Mouse (Mus musculus): ENCODE measurements around the gene Vegfb. TPM values are rescaled to one million over a fixed set of nuclear protein-coding genes. Genes with fewer than 3 reads are reported as not detected.

Gene Vegfb
- total and polyA plus RNA-seq, 2 experiments from 2014 or later = 122 to 193 TPM

DNA sequence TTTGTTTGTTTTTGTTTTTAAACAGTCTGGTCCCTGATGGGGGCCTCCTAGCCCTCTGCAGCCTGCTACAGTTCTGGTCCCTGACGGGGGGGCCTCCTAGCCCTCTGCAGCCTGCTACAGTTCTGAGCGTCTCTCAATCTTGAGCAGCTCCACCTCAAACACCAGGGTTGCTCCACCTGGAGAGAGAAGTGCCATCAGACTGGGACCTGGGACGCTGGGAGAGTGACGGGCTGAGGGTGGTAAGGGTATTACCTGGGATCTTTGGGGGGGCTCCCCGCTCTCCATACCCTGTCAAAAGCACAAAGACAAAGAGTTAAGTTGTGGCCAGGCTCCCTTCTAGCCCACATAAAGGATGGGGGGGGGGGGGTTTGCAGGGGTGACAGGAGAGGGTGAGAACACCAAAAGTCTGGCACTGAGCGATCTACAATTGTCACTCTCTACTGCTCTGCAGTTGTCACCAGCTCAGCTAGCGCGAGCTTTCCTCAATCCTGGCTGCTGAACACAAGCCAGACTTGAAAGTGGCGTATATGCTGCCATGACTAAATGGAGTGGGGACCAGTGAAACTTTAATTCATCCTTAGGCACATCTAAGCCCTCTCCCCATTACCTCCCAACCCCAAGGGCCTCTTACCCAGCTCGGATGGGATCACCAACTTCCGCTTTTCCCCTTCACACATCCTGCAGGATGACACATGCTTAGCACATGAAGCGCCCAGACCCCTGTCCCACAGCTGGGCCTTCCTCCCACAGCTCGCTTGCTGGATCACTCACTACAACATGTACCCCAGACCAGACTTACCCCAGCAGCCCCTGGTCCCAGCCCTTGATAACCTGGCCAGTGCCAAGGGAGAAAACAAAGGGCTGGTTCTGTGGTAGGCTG lies 9.5 kb downstream of the Vegfb start:
- no peaks in the 10 kb centered on the region for H3K27me3 ChIP-seq (ENCODE audit: control insufficient read depth, insufficient read depth, low read length)
- no peaks in the 10 kb centered on the region for H3K9me3 ChIP-seq (replicated peaks; ENCODE audit: control insufficient read depth, low read length)
- ATAC-seq (ENCODE audit: insufficient read depth, low read depth) = no peak
- peak overlapping the region; percentile 83; the same call in 1 of the 2 replicates for H3K4me2 ChIP-seq (ENCODE audit: low read depth, low read length)
- TF ChIP-seq CTCF (IDR thresholded peaks at IDR 0.05; ENCODE audit: low read depth) = no peak
- no peak for TF ChIP-seq EP300 (IDR thresholded peaks at IDR 0.05; ENCODE audit: low read depth)
- 67% methylated on average over 13 of the region's 13 CpGs for WGBS
- 0 out of 2 replicates have a peak overlapping the region, but pooled peaks have one; percentile 61 for H3K9ac ChIP-seq (replicated peaks; ENCODE audit: low read depth, low read length)
- H3K27ac ChIP-seq (ENCODE audit: low read depth) = peak overlapping the region; percentile 28; the same call in 1 of the 2 replicates
- H3K4me1 ChIP-seq (ENCODE audit: control insufficient read depth, insufficient read depth) = peaks cover 31% of the 10 kb centered on the region
- H3K36me3 ChIP-seq (replicated peaks; ENCODE audit: control insufficient read depth, insufficient read depth, low read length) = peaks cover 23% of the 10 kb centered on the region
- H3K4me3 ChIP-seq (ENCODE audit: low read depth, low read length) = no peak overlapping the region
- no peak for DNase-seq (ENCODE audit: low spot score)

DNA sequence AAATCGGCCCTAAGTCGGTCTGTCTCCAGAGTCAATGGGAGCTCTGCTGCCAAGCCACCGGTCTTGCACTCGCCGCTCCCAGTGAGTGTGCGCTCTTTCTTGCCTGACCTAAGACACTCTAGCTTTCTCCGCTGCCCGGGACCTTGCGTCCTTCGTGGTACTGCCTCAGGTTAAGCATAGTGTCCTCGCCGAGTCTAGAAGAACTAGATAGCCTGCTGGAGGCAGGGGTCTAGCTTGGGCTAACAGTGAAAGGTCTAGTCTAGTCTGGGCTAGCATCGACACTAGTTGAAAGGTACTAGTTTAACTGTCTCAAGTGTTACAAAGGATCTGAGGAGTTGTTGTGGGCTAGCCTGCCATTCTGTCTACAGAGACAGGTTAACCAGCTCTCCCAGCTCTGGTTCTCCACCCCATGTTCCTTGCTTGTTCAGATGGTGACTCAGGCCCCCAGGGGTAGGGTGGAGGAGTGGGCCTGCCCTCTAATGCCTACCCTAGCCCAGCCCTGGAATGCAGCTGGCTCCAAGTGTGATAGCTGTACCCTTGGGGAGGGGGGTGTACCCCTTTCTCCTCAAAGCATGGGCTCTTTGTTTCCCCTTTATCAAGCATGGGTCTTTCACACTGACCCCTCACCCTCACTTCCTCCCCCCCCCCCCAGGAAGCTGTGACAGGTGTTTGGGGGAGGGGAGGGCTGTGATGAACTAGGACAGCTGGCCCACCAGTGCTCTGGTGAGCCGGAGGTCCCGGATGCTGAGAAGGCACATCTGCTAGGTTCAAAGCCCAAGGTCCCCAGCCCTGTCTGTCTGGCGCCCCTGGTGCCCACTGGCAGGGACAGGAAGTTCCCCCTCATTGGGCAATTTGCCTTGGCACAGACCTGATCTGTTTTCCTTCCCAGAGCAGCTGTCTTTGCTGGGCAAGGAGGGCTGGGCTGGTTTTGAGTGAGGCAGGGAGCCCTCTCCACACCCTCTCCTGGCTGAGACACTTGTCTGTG lies 11.6 kb downstream of the Vegfb start, which contains the start of gene Plcb3:
Gene Plcb3, minus strand, starts transcription at position 934 of the 985 bp plus-strand sequence.
- Histone ChIP-seq H3K4me2 (ENCODE audit: low read depth, low read length) (peak within 1 kb of the TSS; percentile 98), H3K9ac (replicated peaks; ENCODE audit: low read depth, low read length) (peak within 1 kb of the TSS; percentile 81), H3K4me1 (ENCODE audit: control insufficient read depth, insufficient read depth) (peaks cover 23% of the 10 kb centered on the region), H3K27me3 (ENCODE audit: control insufficient read depth, insufficient read depth, low read length) (no peaks in the 10 kb centered on the region), H3K9me3 (replicated peaks; ENCODE audit: control insufficient read depth, low read length) (no peaks in the 10 kb centered on the region), H3K27ac (ENCODE audit: low read depth) (peak within 1 kb of the TSS; percentile 86), H3K4me3 (ENCODE audit: low read depth, low read length) (peak within 1 kb of the TSS; percentile 77), H3K36me3 (replicated peaks; ENCODE audit: control insufficient read depth, insufficient read depth, low read length) (peaks cover 15% of the 10 kb centered on the region)
- 0% methylated on average over 16 of the region's 16 CpGs for WGBS
- no peak for TF ChIP-seq EP300 (IDR thresholded peaks at IDR 0.05; ENCODE audit: low read depth)
- peak; percentile 38 for TF ChIP-seq CTCF (IDR thresholded peaks at IDR 0.05; ENCODE audit: low read depth)
- ATAC-seq (ENCODE audit: insufficient read depth, low read depth) = no peak
- peak; percentile 76 for DNase-seq (ENCODE audit: low spot score)

DNA sequence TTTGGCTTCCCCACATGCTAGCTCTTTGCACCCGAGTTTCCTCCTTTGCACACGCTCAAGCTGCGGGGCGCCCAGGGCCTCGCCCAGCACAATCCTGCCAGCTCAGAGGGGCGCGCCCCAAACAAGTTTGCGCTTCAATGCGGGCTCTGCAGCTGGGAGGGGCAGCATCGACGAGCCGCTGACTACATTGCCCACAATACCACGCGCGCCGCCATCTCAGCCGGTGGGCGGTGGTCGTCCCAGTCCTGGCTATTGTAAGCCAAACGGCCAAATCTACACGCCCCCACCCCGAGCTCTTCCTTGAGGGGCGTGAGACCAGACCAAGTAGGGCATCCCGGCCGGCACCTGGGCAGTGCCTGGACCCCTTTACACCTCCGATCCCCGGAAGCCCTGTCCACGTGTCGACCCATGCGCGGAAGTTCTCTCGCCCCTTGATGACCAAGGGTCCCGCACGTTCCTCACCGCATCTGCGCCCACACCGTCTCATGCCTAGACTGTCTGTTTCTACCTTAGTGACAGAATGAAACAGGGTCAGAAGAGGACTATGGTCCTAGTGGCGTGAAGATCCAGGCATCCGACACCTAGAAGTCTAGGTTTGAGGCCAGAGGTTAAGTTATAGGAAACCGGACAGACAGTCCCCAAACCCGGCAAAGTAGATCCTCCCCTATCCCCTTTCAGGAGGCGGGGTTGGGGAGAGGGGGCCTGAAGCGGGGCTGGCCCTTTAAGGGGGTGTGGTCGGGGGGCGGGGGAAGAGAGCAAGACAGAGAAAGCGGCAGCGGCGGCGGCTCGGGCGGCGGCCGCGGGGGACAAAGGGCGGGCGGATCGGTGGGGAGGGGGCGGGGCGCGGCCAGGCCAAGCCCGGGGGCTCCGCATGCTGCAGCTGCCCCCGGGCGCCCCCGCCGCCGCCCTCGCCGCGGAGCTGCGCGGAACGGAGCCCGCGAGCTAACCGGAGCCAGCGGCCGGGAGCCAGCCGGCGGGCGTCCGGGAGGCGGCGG lies 12.9 kb downstream of the Vegfb start, which contains the start of gene Ppp1r14b:
Gene Ppp1r14b, plus strand, starts transcription at position 758 of the 995 bp plus-strand sequence.
- H3K4me3 ChIP-seq (ENCODE audit: low read depth, low read length) = peak within 1 kb of the TSS; percentile 77
- H3K9ac ChIP-seq (replicated peaks; ENCODE audit: low read depth, low read length) = peak within 1 kb of the TSS; percentile 81
- H3K9me3 ChIP-seq (replicated peaks; ENCODE audit: control insufficient read depth, low read length) = no peaks in the 10 kb centered on the region
- DNase-seq (ENCODE audit: low spot score) = peak; percentile 89
- peak; percentile 59 for ATAC-seq (ENCODE audit: insufficient read depth, low read depth)
- H3K4me1 ChIP-seq (ENCODE audit: control insufficient read depth, insufficient read depth) = peaks cover 30% of the 10 kb centered on the region
- H3K4me2 ChIP-seq (ENCODE audit: low read depth, low read length) = peak within 1 kb of the TSS; percentile 98
- H3K27ac ChIP-seq (ENCODE audit: low read depth) = peak within 1 kb of the TSS; percentile 86
- peaks cover 15% of the 10 kb centered on the region for H3K36me3 ChIP-seq (replicated peaks; ENCODE audit: control insufficient read depth, insufficient read depth, low read length)
- WGBS = under 1% methylated on average over 72 of the region's 84 CpGs
- TF ChIP-seq CTCF (IDR thresholded peaks at IDR 0.05; ENCODE audit: low read depth) (no peak), EP300 (IDR thresholded peaks at IDR 0.05; ENCODE audit: low read depth) (no peak)
- H3K27me3 ChIP-seq (ENCODE audit: control insufficient read depth, insufficient read depth, low read length) = no peaks in the 10 kb centered on the region

DNA sequence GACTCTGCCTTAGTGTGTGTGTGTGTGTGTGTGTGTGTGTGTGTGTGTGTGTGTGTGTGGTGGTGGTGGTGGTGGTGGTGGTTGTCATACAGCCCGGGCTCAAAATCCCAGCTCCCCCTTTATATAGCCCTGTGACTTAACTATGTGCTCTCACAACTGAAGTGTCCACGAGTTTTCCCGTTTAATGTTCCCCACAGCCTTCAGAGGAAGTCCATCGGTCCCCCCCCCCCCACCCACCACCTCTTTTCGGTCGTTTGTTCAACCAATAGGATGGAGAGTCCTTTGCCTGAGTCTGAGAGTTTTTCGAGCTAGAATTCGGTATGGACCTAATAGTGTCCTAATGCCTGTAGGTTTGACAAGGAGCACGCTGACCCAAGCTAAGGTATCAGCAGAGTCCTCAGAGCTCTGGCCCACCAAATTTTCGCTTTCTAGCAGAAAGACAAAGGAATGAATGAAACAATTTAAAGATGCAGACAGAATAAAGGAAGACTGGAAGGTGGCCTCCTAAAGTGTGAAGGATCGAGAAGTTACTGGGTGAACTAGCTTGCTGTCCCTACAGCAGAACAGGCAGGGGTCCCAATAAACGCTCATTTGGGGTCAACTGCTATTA lies 13.8 kb downstream of the Vegfb start:
- H3K9me3 ChIP-seq (replicated peaks; ENCODE audit: control insufficient read depth, low read length) = no peaks in the 10 kb centered on the region
- no peak for TF ChIP-seq EP300 (IDR thresholded peaks at IDR 0.05; ENCODE audit: low read depth)
- TF ChIP-seq CTCF (IDR thresholded peaks at IDR 0.05; ENCODE audit: low read depth) = no peak
- DNase-seq (ENCODE audit: low spot score) (no peak), ATAC-seq (ENCODE audit: insufficient read depth, low read depth) (no peak)
- peak overlapping the region; percentile 98 for H3K4me2 ChIP-seq (ENCODE audit: low read depth, low read length)
- H3K9ac ChIP-seq (replicated peaks; ENCODE audit: low read depth, low read length) = peak overlapping the region; percentile 81; the same call in 1 of the 2 replicates
- no peaks in the 10 kb centered on the region for H3K27me3 ChIP-seq (ENCODE audit: control insufficient read depth, insufficient read depth, low read length)
- H3K4me3 ChIP-seq (ENCODE audit: low read depth, low read length) = peak overlapping the region; percentile 77
- H3K4me1 ChIP-seq (ENCODE audit: control insufficient read depth, insufficient read depth) = peaks cover 23% of the 10 kb centered on the region
- peaks cover 14% of the 10 kb centered on the region for H3K36me3 ChIP-seq (replicated peaks; ENCODE audit: control insufficient read depth, insufficient read depth, low read length)
- 39% methylated on average over 12 of the region's 12 CpGs for WGBS
- H3K27ac ChIP-seq (ENCODE audit: low read depth) = no peak overlapping the region
